Mouse (Mus musculus) WW6 (cell line): ENCODE results near the gene Vhl.
A peak's percentile ranks its signal among the peaks of the same experiment; 100 is the strongest.

Experiments used
- DNase-seq: peaks from one replicate; pipeline ENCODE4 v3.0.0-alpha.2; 2013; ENCODE audit warnings: low read depth, low spot score

Gene Vhl

GRCm38 (mm10) chr6:113624989-113625770, 1.4 kb downstream of the Vhl start:
- no peak for DNase-seq

DNA sequence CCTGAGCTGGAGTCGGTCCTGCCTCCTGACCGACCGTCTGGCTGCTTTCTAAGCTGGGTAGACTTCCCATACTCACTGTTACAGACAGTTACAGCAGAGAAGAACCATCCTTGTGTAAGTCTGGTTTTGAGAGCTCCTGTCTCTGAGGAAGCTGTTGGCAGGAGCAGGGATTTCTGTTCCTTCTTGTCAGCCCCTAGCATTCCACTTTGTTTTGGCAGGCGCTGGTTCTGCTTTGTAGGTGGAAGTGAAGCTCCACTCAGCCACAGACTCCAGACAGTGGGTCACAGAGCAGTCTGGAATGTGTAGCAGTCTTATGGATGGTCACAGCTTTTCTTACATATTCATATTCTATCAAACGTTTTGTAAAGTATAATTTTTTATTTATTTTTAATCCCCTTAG, 6.6 kb downstream of the Vhl start:
- DNase-seq = no peak

DNA sequence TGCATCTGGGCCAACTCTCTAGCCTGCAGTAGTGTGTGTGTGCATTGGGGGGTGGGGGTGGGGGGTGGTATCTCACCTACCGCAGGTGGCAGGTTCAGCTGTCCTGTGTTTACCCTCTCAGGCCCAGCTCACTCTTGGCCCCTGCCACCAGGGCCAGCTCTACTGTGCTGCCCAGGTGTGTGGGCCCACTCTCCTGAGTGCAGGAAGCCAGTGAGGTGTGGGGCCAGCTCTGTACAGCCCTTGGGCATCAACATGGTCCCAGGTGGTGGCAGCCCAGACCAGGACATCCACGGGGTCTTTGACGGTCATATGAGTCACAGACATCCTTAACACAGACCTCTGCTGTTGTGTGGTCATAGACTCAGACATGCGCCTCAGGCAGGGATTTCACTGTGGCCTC, 9.1 kb downstream of the Vhl start:
- DNase-seq = no peak

DNA sequence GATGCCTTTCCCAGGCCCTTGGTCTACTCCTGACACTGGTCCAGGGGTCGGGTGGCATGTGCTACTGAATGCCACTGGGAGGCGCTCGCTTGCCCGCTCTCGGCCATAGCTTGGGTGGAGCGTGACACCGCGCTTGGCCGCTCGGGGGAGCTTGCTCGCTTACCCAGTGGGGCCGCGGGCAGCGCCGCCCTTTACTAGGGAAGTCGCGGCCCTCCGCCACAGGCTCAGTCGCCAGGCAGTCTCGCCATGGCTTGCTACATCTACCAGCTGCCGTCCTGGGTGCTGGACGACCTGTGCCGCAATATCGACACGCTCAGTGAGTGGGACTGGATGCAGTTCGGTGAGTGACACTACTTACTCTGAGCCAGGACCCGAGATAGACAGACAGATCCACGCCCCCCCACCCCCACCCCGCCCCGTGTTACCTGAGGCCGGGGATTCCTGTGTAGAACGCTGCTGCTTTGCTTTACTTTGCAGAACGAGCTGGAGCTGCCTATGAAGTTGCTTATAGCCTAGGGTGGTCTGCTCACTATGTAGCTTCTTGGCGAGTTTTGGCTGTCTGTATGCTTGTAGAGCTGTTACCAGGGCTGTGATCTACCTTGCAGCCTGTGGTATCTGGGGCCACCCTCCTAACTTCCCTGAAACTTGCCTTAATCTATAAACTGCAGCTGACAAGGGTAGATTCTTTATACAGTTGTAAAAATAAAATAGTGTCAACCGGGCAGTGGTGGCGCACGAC, 14.7 kb downstream of the Vhl start, which contains the start of gene Irak2:
Gene Irak2 (plus strand): TSS at position 166 of the 739 bp plus-strand sequence.
- DNase-seq = peak; percentile 95

- no peak for DNase-seq
Measured at GRCm38 (mm10) chr6:113639201-113639600, 15.4 kb downstream of the Vhl start.

GRCm38 (mm10) chr6:113642605-113643004, 18.8 kb downstream of the Vhl start:
- no peak for DNase-seq

DNA sequence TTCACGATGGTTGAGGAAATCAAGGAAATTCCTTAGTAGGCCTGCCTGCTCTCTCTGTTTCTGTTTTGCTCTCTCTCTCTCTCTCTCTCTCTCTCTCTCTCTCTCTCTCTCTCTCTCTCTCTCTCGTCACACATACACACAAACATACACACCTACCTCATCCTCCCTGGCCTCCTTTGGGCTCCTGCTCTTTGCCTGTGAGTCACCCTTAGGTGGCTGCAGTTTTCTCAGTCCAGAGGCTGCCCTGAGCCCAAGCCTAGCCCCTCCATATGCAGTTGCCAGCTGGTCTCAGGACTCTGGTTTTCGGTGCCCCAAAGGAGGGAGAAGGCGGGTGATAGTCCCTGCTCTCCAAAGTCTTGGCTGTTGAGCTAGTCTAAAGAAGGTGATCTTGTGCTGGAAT, 19.3 kb downstream of the Vhl start:
- DNase-seq = no peak

- DNase-seq = no peak
Measured at GRCm38 (mm10) chr6:113643967-113644366, 20.2 kb downstream of the Vhl start.

DNA sequence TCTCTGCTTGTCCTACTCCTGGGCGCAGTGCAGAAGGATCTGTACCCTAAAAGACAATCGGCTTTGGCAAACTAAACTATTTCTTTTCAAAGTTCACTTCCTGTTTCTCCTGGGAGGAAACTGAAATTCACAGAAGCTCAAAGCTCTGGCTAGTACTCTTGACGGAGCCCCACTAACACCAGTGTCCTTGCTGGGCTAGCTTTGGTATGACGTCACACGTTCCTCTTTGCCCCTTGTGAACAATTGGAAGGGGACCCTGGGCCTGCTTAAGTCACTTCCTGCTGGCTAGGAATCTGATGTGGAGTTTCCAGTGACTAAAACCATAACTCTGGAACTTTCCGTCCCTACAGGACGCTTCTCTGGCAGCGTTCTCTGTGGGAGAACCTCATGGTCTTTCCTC, 21.0 kb downstream of the Vhl start:
- DNase-seq = no peak

DNA sequence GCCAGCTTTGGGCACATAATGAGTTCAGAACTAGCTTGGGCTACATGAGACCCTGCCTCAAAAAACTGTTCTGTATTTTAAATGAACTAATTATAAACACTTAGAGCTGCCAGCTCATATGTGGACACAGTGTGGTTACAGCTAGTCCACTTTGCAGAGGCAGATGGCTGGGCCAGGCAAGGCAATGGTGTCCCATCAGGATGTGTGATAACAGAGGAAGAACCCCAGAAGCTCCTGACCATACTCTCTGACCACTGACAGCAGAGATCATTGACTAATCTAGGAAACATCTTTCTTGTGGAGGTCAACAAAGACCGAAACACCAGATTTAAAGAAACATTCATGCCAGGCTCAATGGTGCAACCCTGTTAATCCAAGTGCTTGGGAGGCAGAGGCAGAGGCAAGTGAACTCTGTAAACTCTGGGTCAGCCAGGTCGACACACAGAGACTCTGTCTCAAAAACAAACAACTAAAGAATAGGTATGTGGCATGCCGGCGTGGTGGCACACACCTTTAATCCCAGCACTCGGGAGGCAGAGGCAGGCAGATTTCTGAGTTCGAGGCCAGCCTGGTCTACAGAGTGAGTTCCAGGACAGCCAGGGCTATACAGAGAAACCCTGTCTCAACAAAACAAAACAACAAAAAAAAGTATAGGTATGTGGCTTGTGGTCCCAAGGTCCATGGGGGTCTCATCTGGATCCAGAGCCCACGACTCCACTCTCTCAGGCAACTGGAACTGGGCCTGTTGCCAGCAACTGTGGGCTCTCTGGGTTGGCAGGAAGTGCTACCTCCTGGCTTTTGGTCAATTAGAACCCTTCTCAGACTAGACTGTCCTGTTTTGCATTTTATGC, 25.8 kb downstream of the Vhl start:
- DNase-seq = no peak

GRCm38 (mm10) chr6:113650197-113650640, 26.5 kb downstream of the Vhl start:
- DNase-seq = no peak

DNA sequence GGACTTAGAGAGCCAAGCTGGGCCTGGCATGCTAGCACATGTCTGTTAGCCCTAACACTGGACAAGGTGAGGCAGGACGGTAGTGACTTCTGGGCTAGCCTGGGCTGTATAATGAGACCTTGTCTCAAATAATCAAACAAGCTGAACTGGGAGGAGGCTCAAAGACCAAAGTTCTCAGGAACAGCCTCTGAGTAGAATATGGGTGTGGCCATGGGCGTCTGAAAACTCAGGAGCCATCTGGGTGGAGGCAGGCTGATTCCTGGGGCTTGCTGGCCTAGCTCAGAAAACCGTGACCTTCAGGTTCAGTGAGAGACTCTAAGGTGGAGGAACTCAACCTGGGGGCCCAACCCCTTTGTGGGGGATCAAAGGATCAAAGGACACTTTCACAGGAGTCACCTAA, 27.9 kb downstream of the Vhl start:
- no peak for DNase-seq

- no peak for DNase-seq
Measured at GRCm38 (mm10) chr6:113653551-113653950, 29.8 kb downstream of the Vhl start.

- DNase-seq = no peak
Measured at GRCm38 (mm10) chr6:113654102-113654501, 30.3 kb downstream of the Vhl start.

DNA sequence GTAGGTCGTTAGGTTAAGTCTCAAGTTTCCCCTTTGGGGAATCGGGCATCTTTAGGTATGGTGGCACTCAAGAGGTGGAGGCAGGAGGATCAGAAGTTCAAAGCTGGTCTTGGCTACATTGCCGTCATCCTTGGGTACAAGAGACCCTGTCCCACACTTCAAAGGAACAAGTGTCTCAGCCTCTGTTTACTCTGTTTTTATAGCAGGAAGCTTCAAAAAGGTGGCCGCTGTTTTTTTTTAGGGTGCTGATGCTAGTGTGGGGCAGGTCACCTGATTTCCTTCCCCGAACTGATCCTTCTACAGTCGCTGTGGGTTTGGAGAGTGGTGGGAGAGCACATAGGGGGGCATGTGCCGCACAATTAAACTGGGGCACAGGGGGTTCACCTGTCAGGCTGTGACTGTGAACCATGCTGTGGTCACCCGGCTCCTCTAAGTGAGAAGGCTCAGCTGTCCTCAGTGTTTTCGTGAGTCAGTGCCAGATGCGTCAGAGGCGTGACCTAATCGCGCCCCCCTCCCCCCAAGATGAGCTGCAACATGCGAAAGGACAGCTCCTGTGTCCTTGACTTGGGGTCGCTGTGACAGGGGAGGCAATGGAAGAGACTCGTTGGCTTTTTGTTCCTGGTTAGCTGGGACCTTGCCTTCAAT, 31.1 kb downstream of the Vhl start:
- DNase-seq = no peak

DNA sequence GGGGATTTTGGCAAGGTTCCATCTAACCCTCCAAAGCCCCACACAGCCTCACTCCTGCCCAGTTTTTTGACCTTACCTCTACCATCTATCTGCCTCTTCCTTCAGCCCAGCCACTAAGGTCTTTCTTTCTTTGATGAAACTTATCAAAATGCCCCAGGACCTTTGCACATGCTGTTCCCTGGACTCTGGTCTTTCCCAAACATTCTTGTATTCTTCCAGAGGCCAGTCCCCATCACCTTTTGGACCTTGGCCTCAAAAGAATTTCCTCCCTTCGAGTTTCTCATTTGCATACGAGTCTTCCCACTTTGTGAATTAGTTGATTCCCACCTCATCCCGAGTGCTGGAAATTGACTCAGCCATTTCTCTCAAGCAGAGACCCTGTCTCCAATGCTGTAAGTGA, 31.7 kb downstream of the Vhl start:
- DNase-seq = no peak

DNA sequence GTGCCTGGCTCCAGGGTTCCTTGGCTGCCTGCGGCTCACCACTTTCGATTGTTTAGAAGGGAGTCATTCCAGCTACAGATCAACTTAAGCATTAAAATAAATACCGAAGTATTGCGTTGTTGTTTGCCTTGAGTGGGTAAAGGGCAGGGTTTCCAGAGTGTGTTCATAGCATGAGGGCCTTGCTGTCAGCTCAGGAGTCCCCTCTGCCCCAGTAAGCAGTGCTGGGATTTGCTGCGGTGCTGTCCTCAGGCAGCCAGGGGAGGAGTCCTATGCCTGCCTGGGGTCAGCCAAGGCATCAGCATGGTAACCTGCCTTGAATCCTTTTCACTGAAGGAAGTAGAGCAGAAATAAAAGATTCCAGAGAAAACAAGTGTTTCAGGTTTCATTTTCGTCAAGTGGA, 33.1 kb downstream of the Vhl start:
- DNase-seq = no peak

- no peak for DNase-seq
Measured at GRCm38 (mm10) chr6:113658226-113658625, 34.5 kb downstream of the Vhl start.

DNA sequence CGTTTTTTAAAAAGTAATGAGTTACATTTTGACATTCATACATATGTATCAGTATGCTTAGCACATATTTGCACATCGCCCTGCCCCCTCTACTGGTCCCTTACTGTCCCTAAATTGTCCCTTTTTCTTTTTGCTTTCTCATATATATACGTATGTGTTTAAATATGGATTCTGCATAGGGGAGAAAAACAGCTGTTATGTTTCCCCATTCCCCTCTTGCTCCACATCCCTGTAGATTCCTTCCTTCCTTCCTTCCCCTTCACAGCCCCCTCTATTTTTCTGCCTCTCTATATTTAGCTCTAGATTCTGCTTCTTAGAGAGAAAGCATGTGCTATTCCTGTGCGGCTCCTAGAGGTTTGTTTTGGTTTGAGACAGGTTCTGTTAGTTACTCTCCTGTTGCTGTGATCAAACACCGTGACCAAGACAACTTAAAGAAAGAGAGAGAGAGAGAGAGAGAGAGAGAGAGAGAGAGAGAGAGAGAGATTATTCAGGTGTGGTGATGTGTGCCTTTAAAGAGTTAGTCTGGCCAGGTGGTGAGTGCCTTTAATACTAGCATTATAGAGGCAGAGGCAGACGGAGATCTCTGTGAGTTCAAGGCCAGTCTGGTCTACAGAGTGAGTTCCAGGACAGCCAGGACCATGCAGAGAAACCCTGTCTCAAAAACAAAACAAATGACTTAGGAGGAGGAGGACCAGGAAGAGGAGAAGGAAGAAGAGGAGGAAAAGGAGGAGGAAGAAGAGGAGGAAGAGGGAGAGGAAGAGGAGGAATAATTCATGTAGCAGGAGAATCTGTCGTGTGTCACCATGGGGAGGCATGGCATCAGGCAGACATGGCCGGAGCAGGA, 36.1 kb downstream of the Vhl start:
- no peak for DNase-seq

DNA sequence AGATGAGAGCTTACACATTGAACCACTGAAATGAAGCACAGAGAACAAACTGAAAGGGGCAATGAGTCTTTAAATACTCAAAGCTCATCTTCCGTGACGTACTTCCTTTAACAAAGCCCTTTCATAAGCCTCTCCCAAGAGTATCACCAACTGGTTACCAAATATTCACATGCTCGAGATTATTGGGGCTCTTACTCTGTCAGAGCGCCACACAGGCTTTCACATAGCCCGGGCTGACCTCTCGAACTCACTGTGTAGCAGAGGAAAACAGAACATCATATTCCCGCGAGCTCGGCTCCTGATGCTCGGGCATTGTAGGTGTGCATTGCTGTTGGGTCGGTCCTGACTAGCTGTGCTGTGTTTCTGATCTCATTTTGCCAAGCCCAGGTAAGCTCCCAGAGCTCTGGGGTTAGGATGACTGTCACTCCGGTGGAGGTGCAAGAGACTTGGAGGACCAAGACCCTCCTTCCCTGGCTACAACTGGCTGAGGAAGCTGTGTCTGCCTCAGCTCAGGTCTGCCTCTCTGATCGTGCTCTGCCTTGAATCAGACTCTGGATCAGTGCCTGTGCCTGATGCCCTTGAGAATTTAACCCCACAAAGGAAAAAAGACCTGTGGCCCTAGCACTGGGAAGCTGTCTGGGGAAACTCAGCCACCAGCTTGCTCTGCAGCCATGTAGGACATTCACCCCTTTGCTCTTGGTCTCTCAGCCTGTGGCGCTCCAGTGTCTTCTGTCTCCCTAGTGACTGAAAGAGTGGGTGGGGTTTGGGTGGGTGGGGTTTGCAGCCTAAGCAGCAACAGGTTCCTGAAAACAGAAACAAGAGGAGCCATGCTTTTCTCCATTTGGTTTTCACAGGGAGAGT, 37.0 kb downstream of the Vhl start:
- DNase-seq = no peak
